24 mouse cellular contexts compared by ENCODE assay signal in the genomic region with DNA sequence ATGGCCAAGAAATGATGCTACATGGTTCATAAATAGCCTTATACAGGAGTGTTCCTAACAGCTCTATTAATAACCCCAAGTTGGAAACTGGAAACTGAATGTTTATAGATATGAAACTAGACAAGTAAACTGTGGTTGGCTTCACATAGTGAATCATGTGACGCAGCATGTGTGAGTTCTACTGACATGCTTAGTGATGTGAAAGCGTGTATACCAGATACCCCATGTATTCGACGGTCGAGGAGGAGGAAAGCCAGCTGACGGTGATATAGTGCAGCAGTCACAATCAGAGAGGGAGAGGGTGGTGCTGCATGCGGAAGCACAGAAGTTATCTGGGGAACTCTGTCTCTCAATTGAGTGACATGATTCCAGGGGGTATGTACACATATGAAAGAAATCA.
DNase-seq lines count a peak whose midpoint lies in the region; ATAC-seq lines count a peak whose summit lies in the region.
"Had no signal": no experiment of that assay in that cellular context is flagged by ENCODE, and none has a peak within 500 bp of the region (broad histone marks: within the 10 kb centered on the region; RNA-seq: fewer than 3 reads in every experiment).

No protein-coding gene starts in this region.

- no peaks in the 10 kb centered on the region for H3K9me3 ChIP-seq in lung, embryonic 16.5 days (ENCODE audit: control insufficient read depth, low read length)
- H3K9me3 ChIP-seq in forebrain, embryonic 13.5 days (replicated peaks) = no peaks in the 10 kb centered on the region
- H3K9me3 ChIP-seq: embryonic facial prominence, embryonic 13.5 days; forebrain, embryonic 12.5 days; hindbrain, embryonic 12.5 days; limb, embryonic 13.5 days; liver, embryonic 12.5 days had no signal

- H3K4me3 ChIP-seq in lung, embryonic 16.5 days (ENCODE audit: low read length) = no peak overlapping the region
- H3K4me3 ChIP-seq in forebrain, embryonic 13.5 days = no peak overlapping the region
- H3K4me3 ChIP-seq: embryonic facial prominence, embryonic 13.5 days; erythroblast, embryonic 14.5 days; forebrain, embryonic 12.5 days; hindbrain, embryonic 12.5 days; limb, embryonic 13.5 days; liver, embryonic 12.5 days had no signal

- DNase-seq in CD4-positive, CD25-positive, alpha-beta regulatory T cell, adult 2 months (ENCODE audit: low read depth, low spot score) = peak; percentile 26
- no peak for DNase-seq in lung, postnatal 4 days
- DNase-seq in lung, postnatal 36 days = peak; percentile 16
- no peak for DNase-seq in right cerebral cortex, postnatal 10 days (ENCODE audit: low spot score in 2 of 2)
- DNase-seq: adrenal gland, postnatal 14 days; cerebellum, adult 2 months; cerebellum, postnatal 25 days; embryo, embryonic 11 days; gastrocnemius, postnatal 10 days; kidney, adult 18-20 months; kidney, postnatal 4 days; right cerebral cortex, postnatal 25 days; thymus, postnatal 14 days had no signal

- no peak for ATAC-seq in CD4-positive, CD25-positive, alpha-beta regulatory T cell, adult 4 months
- peak; percentile 86 for ATAC-seq in lung, embryonic 16.5 days (ENCODE audit: low read depth)
- no peak for ATAC-seq in forebrain, embryonic 13.5 days
- ATAC-seq: liver, embryonic 12.5 days had no signal

- WGBS in lung, embryonic 16.5 days = 43% methylated on average over 7 of the region's 7 CpGs
- WGBS in forebrain, embryonic 13.5 days = 88% methylated on average over 7 of the region's 7 CpGs

- no peak overlapping the region for H3K4me2 ChIP-seq in lung, embryonic 16.5 days (ENCODE audit: low read depth, low read length)
- H3K4me2 ChIP-seq in forebrain, embryonic 13.5 days = no peak overlapping the region
- H3K4me2 ChIP-seq: embryonic facial prominence, embryonic 13.5 days; forebrain, embryonic 12.5 days; heart, embryonic 11.5 days; hindbrain, embryonic 12.5 days; limb, embryonic 13.5 days; liver, embryonic 12.5 days; midbrain, embryonic 11.5 days had no signal

- no peaks in the 10 kb centered on the region for H3K36me3 ChIP-seq in lung, embryonic 16.5 days (ENCODE audit: control insufficient read depth, insufficient read depth, low read length)
- H3K36me3 ChIP-seq in forebrain, embryonic 13.5 days (ENCODE audit: poor library complexity, severe bottlenecking) = no peaks in the 10 kb centered on the region
- H3K36me3 ChIP-seq: embryonic facial prominence, embryonic 13.5 days; forebrain, embryonic 12.5 days; hindbrain, embryonic 12.5 days; limb, embryonic 13.5 days; liver, embryonic 12.5 days had no signal

- H3K4me1 ChIP-seq in lung, embryonic 16.5 days (replicated peaks; ENCODE audit: control insufficient read depth, insufficient read depth, low read length) = 0 out of 2 replicates have a peak, but pooled peaks cover 2% of the 10 kb centered on the region
- no peaks in the 10 kb centered on the region for H3K4me1 ChIP-seq in forebrain, embryonic 13.5 days
- H3K4me1 ChIP-seq: liver, embryonic 12.5 days had no signal

- H3K9ac ChIP-seq in lung, embryonic 16.5 days (ENCODE audit: low read length) = no peak overlapping the region
- H3K9ac ChIP-seq in forebrain, embryonic 13.5 days = no peak overlapping the region
- H3K9ac ChIP-seq: embryonic facial prominence, embryonic 13.5 days; forebrain, embryonic 12.5 days; hindbrain, embryonic 12.5 days; limb, embryonic 13.5 days; liver, embryonic 12.5 days had no signal

- no peak overlapping the region for H3K27ac ChIP-seq in lung, embryonic 16.5 days (ENCODE audit: low read length)
- H3K27ac ChIP-seq in forebrain, embryonic 13.5 days = no peak overlapping the region
- H3K27ac ChIP-seq: embryonic facial prominence, embryonic 13.5 days; forebrain, embryonic 12.5 days; hindbrain, embryonic 12.5 days; limb, embryonic 13.5 days; liver, embryonic 12.5 days had no signal

- no peaks in the 10 kb centered on the region for H3K27me3 ChIP-seq in lung, embryonic 16.5 days (ENCODE audit: control insufficient read depth, insufficient read depth, low read depth, low read length)
- no peaks in the 10 kb centered on the region for H3K27me3 ChIP-seq in forebrain, embryonic 13.5 days
- H3K27me3 ChIP-seq: forebrain, embryonic 12.5 days; hindbrain, embryonic 12.5 days; limb, embryonic 13.5 days; liver, embryonic 12.5 days had no signal

Comparison
In these comparisons a context has a peak if more than half of its experiments do, and no peak if none do; other contexts are left out.
1. DNase-seq: peak in CD4-positive, CD25-positive, alpha-beta regulatory T cell, adult 2 months (single experiment) and lung, postnatal 36 days (single experiment); none in lung, postnatal 4 days (0 of 2) and right cerebral cortex, postnatal 10 days (0 of 2).